Mouse (Mus musculus) c-Kit-positive CD71-positive TER-119-negative erythroid progenitor cells, embryonic 14.5 days (primary cell): Measurements from ENCODE around the gene Banf1.
"Not testable (repeated sequence)": the region's sequence is repeated elsewhere in the genome, so short reads cannot be mapped to it uniquely, and the experiment has no call there.

Source experiments
- DNase-seq: peaks from one replicate; pipeline ENCODE4 v3.0.0-alpha.2; 2013; ENCODE audit warnings: low read depth

Gene Banf1

GRCm38 (mm10) chr19:5374177-5374576, 7.2 kb upstream of the Banf1 start:
- DNase-seq = no peak

GRCm38 (mm10) chr19:5372724-5373123, 5.8 kb upstream of the Banf1 start:
- no peak for DNase-seq

DNA sequence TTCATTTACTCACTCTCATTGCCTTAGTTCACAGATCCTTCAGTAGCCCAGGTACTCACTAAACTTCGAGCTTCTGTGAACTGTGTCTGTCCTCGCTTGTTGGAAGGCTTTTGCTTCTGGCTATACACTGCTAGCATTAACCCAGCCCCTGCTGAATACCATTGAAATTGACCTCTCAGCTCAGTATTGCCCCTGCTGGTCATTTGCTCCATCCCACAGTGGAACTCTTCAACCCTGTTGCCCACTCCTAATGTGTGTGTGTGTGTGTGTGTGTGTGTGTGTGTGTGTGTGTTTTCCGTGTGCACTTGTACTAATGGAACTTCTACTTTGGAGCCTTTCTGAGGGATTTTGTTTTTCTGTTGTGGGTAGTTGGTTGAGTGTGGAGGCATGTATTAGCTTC, 4.0 kb upstream of the Banf1 start:
- DNase-seq = no peak

GRCm38 (mm10) chr19:5367455-5367854, 487 bp upstream of the Banf1 start:
- DNase-seq = peak; percentile 42

DNA sequence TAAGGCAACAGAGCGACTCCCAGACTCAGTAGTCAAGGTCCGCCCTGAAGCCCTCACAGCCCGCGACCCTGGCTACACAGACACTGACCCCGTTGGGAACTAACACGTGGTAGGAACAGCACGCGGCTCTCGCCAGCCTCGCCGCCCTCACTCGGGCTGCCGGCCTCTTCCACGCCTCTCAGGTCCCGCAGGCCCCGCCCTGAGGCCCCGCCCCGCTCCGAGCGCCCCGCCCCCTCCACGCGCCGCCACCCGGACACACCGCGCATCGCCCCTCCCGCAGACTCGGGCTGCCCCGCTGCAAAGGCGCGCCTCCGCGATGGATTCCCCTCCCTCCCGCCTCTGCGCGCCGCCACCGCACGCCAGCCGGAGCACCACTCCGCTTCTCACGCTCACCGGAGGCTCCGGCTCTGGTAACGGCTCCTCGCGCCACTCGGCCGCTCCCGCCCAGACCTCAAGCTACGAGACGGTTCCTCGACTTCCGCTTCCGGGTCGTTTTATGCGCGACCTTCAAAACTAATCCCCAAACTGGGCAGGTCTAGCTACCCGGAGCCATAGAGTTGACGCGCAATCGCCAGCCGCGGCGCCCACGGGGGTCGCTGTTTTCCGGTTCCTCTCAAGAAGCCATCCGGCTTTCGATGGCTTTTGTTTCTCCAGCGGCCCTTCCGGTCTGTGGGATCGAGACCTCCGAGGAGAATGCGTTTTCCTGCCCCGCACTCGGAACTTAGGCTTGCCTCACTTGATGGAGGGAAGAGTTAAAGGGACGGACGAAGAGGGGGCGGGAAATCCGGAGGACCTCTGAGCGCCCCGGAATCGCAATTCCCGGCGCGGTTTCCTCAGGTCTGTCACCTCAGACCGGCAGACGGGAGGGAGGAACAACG, 554 bp downstream of the Banf1 start, which contains the start of gene Eif1ad:
Gene Eif1ad, plus strand, starts transcription at position 567 of the 878 bp plus-strand sequence.
- DNase-seq = peak; percentile 95

DNA sequence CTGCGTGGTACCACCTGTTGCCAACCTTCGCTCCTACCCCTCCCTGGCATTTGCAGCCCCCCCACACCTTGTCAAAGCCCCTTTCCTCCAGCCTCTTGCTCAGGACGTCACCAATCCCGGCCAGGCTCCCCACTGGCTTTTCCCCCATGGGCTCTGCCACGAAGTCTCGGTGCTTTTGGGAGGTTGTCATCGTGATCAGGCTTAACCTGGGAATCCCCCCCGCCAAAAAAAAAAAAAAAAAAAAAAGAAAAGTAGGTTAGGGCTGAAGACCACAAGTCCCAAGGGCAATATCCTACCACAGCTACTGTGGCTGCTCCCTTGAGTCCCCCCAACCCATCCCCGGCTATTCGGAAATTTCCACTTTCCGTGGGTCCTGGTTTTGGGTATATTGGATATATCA, 1.2 kb downstream of the Banf1 start:
- no peak for DNase-seq

DNA sequence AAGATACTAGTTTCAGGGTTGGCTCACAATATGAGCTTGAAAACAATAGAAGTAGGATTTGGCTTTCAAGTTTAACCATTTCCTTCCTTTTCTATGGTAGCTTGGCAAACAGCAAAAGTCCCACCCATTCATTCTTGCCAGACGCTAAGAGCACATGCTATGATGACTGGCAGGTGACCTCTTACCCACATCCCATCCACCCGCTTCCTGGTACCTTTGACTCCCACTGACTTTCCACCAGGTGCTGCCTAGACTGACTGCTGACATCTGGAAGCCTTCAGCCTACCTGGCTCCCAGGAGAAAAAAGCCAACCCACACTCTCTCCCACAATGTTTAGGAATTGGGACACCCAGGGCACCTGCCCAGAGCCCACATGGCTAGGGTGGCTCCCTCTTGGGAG, 2.8 kb downstream of the Banf1 start:
- no peak for DNase-seq

DNA sequence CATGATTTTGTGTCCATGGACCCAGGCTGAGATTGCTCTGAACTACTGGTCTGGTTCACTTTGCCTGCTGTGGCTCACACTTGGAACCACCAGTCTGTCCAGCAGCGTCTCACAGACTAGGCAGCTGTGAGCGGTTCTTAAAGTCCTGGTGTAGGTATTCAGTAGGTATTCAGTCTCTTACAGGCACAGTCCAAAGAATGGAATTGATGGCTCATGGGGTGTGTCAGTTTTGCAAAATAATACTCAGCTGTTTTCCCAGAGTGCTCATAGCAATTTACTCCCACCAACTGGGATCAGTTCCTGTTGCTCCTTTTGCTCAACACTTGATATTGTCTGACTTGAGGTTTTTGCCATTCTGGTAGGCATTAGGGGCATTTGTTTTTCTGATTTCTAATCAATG, 4.8 kb downstream of the Banf1 start:
- no peak for DNase-seq

DNA sequence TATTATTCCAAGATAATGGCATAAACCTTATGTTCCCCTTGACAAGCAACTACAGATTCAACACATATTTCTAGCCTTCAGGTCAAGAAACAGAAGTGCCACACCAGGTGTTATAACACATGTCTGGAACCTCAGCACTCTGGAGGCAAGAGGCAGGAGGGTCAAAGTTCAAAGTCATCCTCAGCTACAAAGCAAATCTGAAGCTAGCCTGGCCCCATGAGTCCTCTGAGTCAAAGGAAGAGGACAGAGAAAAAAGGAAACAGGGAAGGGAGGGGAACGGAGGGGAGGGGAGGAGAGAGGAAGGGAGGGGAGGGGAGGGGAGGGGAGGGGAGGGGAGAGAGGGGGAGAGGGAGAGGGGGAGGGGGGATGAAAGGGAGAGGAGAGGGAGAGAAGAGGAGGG, 10.9 kb downstream of the Banf1 start:
- no peak for DNase-seq

GRCm38 (mm10) chr19:5353609-5354008, 13.4 kb downstream of the Banf1 start:
- DNase-seq = no peak

- not testable (repeated sequence) for DNase-seq
Observed at GRCm38 (mm10) chr19:5349502-5349873, 17.5 kb downstream of the Banf1 start, which contains the start of gene Cst6. Gene Cst6, minus strand, starts transcription at chr19:5349574.

DNA sequence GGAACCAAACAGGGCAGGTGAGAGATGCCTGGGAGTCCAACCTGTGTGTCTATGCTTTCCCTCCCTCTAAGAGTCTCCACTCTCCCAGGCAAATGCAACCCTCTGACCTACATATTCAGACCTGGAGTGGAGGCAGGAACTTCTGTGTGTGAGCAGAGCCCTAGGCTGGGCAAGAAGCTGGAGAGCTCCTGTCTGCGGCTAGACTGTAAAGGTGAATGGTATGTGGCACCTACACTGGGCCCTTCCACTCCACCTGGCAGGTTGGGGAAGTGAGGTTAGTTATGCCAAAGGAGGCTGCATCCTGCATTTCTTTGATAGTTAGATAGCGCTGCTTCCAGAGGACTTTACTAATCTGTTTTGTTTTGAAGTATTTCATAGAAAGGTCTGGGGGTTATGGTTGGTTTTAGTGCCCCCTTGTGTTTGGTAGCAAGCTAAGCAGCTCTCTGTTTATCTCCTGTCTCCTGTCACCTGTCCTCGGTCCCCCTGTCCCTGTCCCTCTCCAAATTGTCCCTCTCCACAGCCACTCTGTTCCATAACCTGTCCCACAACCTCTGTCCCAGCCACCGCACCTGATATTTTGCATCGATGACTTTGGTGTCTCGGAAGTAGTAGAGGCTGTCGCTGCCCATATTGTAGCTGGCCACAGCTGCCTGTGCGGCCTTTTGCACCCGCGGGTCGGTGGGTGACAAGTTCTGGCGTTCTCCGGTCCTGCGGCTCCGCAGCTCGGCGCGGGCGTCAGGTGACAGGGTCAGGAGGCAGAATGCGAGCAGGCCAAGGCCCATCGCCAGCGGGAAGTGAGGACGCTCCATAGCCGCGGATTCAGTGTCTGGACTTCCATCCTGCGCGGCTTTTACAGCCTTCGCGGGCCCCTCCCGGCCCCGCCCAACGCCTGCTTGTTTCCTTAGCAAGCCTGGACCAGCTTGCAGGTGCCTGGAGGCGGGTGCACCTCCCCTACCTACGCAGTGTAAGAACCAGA, 18.2 kb downstream of the Banf1 start:
- DNase-seq = no peak

DNA sequence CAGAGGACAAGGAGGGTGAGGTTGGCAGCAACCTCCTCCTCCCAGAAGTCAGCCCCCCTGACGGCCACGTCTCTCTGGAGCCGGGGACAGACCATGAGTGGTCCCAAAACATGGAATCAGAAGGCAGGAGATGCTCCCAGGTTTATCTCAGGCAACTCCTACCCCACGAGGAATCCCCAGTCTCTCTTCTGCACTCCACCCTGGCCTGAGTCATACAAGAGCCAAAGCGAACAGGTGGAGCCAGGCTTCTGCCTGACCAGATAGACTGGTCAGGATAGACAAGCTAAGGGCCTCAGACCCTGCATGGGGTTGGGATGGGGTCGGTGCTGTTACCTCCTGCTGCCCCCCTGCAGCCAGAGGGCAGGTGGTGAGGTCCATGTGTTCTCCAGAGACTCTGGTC, 18.9 kb downstream of the Banf1 start:
- no peak for DNase-seq

DNA sequence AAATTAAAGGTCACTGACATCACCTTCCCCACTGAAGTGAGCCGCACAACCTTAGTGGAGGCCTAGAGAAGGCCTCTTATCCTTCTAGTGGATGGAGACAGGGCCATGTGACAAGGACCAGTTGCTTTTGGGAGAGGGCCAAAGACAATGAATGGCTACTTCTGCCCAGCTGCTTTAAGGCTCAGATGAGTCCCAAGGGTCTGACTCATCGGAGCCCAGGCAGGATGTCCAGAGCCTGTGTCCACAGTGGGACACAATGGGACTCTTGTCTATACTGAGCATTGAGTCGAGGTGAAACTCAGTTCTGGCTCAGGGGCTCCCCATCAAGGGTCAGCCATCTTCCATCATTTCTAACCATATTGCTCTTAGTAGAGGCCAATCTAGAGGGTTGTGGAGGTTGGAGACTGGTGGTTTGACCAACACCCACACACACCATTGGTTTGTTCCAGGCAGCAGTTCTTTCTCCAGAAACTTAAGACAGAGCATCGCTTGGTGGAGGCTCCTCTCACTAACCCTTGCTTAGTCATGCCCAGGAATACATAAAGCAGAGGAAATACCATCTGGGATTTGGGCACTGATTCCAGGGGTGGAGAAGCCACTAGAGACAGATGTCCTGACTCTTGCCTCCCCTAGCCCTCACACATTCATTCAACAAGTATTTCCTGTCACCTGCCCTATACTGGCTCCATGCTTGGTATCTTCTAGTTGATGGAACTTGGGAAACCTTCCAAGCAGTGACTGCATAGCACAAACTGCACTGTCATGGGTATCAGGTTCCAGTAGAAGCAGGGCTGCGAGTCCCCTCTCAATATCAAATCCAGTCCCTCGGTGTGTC, 21.5 kb downstream of the Banf1 start:
- DNase-seq = no peak

DNA sequence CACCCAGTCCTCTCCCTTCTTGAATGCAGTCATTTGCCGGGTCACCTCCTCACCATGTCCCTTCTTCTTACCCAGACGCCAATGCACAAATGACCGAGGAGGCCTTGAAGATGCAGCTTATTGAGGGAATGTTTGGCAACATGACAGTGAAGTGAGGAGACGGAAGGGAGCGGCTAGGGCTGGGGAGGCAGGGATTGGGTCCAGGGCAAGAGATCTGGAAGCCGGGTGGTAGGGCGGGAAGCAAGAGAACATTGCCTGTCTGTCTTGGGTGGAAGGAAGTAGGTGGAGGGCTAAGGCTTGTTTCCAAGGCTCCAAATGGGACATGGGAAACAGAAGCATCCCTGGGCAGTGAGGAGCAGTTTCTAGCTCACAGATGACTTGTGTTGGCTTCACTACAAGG, 25.6 kb downstream of the Banf1 start:
- DNase-seq = no peak

DNA sequence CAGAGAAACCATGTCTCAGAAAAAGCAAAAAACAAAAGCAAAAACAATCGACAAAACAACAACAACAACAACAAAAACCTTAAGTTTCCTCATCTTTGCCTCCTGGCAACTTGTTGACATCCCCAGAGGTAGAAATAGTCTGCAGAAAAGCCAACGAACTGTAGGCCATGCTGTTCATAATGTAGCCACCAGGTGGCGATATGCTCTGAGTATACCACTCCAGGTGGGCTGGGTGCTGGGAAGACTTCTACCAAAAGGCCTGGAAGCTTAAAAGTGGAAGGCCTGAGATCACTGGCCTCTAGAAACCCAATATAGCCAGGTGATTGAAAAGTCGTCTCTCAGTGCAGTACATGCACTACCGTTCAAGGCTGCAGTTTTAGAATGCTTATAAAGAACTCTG, 29.0 kb downstream of the Banf1 start:
- peak; percentile 52 for DNase-seq

DNA sequence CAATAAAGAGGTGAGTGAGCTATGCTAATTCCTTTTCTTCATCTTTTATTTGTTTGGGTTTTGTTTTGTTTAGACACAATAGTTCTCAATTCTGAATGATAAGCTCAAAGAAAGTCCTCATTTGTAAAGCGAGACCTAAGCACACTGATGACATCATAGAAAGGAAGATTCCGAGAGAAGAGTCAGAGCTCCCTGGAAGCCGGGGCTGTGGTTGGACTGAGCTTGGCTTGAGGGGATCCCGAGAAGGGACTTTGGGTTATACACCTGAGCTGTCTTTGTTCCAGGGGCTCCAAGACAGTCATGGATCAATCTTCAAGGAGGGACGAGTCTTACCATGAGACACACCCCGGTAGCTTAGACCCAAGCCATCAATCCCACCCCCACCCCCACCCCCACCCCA, 31.5 kb downstream of the Banf1 start, which contains the start of gene Catsper1:
Gene Catsper1, plus strand, starts transcription at position 301 of the 400 bp plus-strand sequence.
- DNase-seq = no peak

GRCm38 (mm10) chr19:5334741-5335140, 32.2 kb downstream of the Banf1 start:
- DNase-seq = no peak

DNA sequence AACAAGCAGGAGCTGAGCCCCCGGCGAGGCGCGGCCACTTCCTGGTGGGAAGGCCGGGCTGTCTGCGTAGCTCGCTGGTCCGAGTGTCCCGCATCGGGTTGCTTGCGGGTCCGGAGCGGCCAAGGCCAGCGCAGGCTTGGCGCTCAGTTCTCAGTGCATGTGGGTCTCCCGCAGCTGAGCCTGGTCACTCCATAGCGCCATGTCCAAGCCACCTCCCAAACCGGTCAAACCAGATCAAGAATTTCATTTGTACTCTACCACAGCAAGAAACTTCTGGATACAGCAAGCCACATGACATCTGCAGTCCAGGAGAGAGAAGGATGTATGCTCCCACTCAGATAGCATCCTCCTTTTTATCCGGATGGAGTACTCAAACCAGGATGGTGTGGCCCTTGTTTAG, 39.0 kb downstream of the Banf1 start:
- no peak for DNase-seq

DNA sequence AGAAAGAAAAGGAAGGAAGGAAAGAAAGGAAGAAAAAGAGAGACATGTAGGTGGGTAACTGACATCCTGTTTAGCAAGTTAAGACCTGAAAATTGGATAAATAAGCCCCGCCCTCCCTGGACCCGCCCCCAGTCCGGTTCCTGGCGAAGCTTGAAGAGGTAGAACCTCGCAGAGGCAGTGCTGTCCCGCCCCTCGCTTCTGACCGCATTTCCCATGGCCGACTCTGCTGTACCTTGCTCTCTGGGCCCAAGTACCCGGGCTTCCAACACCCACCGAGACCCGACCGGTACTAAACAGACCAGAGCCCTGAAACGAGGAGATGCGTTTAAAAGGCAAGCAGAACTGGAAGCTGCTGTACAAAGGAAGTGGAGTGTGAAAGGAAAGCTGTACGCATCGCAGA, 43.2 kb downstream of the Banf1 start:
- DNase-seq = no peak
